Mouse (Mus musculus) MEL (cell line): ENCODE results near the gene Ruvbl1.

Experiments used
- CTCF ChIP-seq, 3 experiments: IDR thresholded peaks in 2 of 3; conservative IDR thresholded peaks in 1 of 3; 2 replicates each; pipeline ENCODE4 v1.5.1; 2011 to 2012; ENCODE audit warnings: low read length in 3 of 3, low read depth in 2 of 3, mild to moderate bottlenecking in 2 of 3, improper control_type of control experiment in 1 of 3, inconsistent platforms in 1 of 3, mixed read lengths in 1 of 3, moderate library complexity in 1 of 3; ENCODE audit not compliant: control insufficient read depth in 1 of 3, insufficient read depth in 1 of 3, poor library complexity in 1 of 3, severe bottlenecking in 1 of 3
- ELF1 ChIP-seq: IDR thresholded peaks from 2 replicates; pipeline ENCODE4 v1.6.1; 2014; ENCODE audit warnings: low read depth, mild to moderate bottlenecking, inconsistent platforms, low read length, improper control_type of control experiment, moderate library complexity
- GATA1 ChIP-seq: IDR thresholded peaks from 2 replicates; pipeline ENCODE4 v1.6.1; 2011; ENCODE audit warnings: low read depth, low read length, improper control_type of control experiment
- KAT2A ChIP-seq: conservative IDR thresholded peaks from 2 replicates; pipeline ENCODE4 v1.6.1; 2012; ENCODE audit warnings: low read depth, low read length, improper control_type of control experiment, inconsistent platforms
- POLR2AphosphoS2 ChIP-seq: IDR thresholded peaks from 2 replicates; pipeline ENCODE4 v1.6.1; 2011; ENCODE audit warnings: low read length, improper control_type of control experiment
- SMC3 ChIP-seq: IDR thresholded peaks from 2 replicates; pipeline ENCODE4 v1.6.1; 2011; ENCODE audit warnings: low read depth, low read length, improper control_type of control experiment
- UBTF ChIP-seq: IDR thresholded peaks from 2 replicates; pipeline ENCODE4 v1.6.1; 2012; ENCODE audit warnings: low read depth, mild to moderate bottlenecking, inconsistent platforms, low read length, improper control_type of control experiment, moderate library complexity, borderline replicate concordance; ENCODE audit not compliant: insufficient read depth

DNA sequence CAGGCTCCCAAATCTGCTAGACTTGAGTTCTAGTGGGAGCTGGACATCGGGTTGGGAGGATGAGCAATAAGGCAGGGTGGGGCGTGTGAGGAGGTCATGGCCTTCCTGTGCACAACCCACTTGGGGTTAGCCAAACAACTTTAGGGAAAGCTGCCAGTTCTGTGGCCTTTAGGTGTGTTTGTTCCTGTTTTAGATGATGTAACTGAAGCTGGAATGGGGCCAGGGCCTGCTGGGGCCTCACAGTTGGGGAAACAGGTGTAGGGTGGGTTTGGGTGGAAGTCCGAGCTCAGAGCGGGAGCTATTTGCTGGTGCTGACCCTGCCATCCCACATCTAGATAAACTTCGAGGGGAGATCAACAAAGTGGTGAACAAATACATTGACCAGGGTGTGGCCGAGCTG is 20.2 kb downstream of the Ruvbl1 start:
- no peak for TF ChIP-seq CTCF (IDR thresholded peaks at IDR 0.05 in 2 of 3, conservative IDR thresholded peaks at IDR 0.05 in 1 of 3; ENCODE audit: control insufficient read depth in 1 of 3, insufficient read depth in 1 of 3, low read depth in 2 of 3, low read length in 3 of 3, poor library complexity in 1 of 3, severe bottlenecking in 1 of 3)
- TF ChIP-seq KAT2A: no peak
- no peak for TF ChIP-seq POLR2AphosphoS2
- no peak for TF ChIP-seq GATA1
- no peak for TF ChIP-seq UBTF
- TF ChIP-seq ELF1: no peak
- TF ChIP-seq SMC3: no peak
